Mouse (Mus musculus): ENCODE measurements around the gene Eif4b. TPM values are rescaled to one million over a fixed set of nuclear protein-coding genes. Genes with fewer than 3 reads are reported as not detected.

Eif4b gene
- polyA plus RNA-seq, 1 experiment, result 100 TPM

- TF ChIP-seq CTCF (IDR thresholded peaks at IDR 0.05; ENCODE audit: extremely low read depth, insufficient read depth, low read length), result no peak
- TF ChIP-seq POLR2A (IDR thresholded peaks at IDR 0.05; ENCODE audit: extremely low read depth, insufficient read depth, low read length), result no peak
- no peaks in the 10 kb centered on the region for H3K4me1 ChIP-seq (ENCODE audit: control insufficient read depth, insufficient read depth, low read length)
- H3K4me3 ChIP-seq (ENCODE audit: insufficient read depth, low read length), result no peak overlapping the region
- no peak overlapping the region for H3K27ac ChIP-seq (ENCODE audit: insufficient read depth, low read length)
Measured at GRCm38 (mm10) chr15:102091063-102091679, 17.6 kb downstream of the Eif4b start.

- H3K4me3 ChIP-seq (ENCODE audit: insufficient read depth, low read length), result no peak overlapping the region
- H3K4me1 ChIP-seq (ENCODE audit: control insufficient read depth, insufficient read depth, low read length), result no peaks in the 10 kb centered on the region
- H3K27ac ChIP-seq (ENCODE audit: insufficient read depth, low read length), result no peak overlapping the region
- TF ChIP-seq POLR2A (IDR thresholded peaks at IDR 0.05; ENCODE audit: extremely low read depth, insufficient read depth, low read length) (no peak), CTCF (IDR thresholded peaks at IDR 0.05; ENCODE audit: extremely low read depth, insufficient read depth, low read length) (no peak)
Measured at GRCm38 (mm10) chr15:102091688-102092087, 18.1 kb downstream of the Eif4b start.

GRCm38 (mm10) chr15:102092222-102092621, 18.6 kb downstream of the Eif4b start:
- no peak overlapping the region for H3K4me3 ChIP-seq (ENCODE audit: insufficient read depth, low read length)
- no peak overlapping the region for H3K27ac ChIP-seq (ENCODE audit: insufficient read depth, low read length)
- no peaks in the 10 kb centered on the region for H3K4me1 ChIP-seq (ENCODE audit: control insufficient read depth, insufficient read depth, low read length)
- TF ChIP-seq POLR2A (IDR thresholded peaks at IDR 0.05; ENCODE audit: extremely low read depth, insufficient read depth, low read length) (no peak), CTCF (IDR thresholded peaks at IDR 0.05; ENCODE audit: extremely low read depth, insufficient read depth, low read length) (no peak)

- no peak overlapping the region for H3K27ac ChIP-seq (ENCODE audit: insufficient read depth, low read length)
- no peak for TF ChIP-seq CTCF (IDR thresholded peaks at IDR 0.05; ENCODE audit: extremely low read depth, insufficient read depth, low read length)
- no peaks in the 10 kb centered on the region for H3K4me1 ChIP-seq (ENCODE audit: control insufficient read depth, insufficient read depth, low read length)
Measured at GRCm38 (mm10) chr15:102094157-102094556, 20.6 kb downstream of the Eif4b start.

GRCm38 (mm10) chr15:102094988-102095387, 21.4 kb downstream of the Eif4b start:
- H3K4me3 ChIP-seq (ENCODE audit: insufficient read depth, low read length), result no peak overlapping the region
- no peak for TF ChIP-seq POLR2A (IDR thresholded peaks at IDR 0.05; ENCODE audit: extremely low read depth, insufficient read depth, low read length)
- TF ChIP-seq CTCF (IDR thresholded peaks at IDR 0.05; ENCODE audit: extremely low read depth, insufficient read depth, low read length), result no peak
- 0 out of 2 replicates have a peak, but pooled peaks cover 3% of the 10 kb centered on the region for H3K4me1 ChIP-seq (ENCODE audit: control insufficient read depth, insufficient read depth, low read length)
- H3K27ac ChIP-seq (ENCODE audit: insufficient read depth, low read length), result no peak overlapping the region

More at GRCm38 (mm10) chr15:102094157-102094556, 20.6 kb downstream of the Eif4b start:
- H3K4me3 ChIP-seq (ENCODE audit: insufficient read depth, low read length), result no peak overlapping the region

DNA sequence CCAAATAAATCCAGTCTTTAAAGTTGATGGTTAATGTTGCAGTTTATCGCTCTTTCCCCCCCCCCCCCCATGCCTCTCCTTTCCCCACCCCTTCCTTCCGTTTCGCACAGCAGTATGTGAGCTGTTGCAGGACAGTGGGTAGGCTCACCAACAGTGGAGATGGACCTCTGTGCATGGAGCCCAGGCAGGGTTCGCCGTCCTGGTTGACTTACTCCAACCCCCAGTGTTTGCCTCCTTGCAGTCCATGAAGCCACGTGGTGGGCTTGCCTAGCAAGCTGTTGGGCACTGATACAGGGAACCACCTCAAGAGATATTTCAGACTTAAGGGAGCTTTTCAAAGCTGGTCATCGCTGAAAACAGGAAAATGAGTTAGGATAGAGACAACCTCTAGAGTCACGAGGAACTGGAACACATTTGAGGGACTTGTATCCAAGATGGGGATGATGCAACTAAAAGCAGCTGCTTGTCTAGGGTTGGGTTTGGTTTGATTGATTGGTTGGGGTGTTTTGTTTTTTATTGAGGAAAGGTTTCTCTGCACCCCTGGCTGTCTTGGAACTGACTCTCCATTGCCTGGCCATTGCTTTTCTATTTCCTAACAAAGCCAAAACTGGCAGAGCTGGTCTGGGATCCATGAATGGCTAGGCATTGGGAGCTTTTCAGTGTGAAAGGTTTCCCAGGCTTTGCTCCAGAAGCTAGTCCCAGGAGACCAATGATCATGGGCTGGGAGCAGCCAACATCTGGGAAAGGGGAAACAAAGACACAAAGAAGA, 23.8 kb downstream of the Eif4b start:
- Histone ChIP-seq H3K4me3 (ENCODE audit: insufficient read depth, low read length) (no peak overlapping the region), H3K27ac (ENCODE audit: insufficient read depth, low read length) (no peak overlapping the region), H3K4me1 (ENCODE audit: control insufficient read depth, insufficient read depth, low read length) (0 out of 2 replicates have a peak, but pooled peaks cover 7% of the 10 kb centered on the region)
- no peak for TF ChIP-seq POLR2A (IDR thresholded peaks at IDR 0.05; ENCODE audit: extremely low read depth, insufficient read depth, low read length)

DNA sequence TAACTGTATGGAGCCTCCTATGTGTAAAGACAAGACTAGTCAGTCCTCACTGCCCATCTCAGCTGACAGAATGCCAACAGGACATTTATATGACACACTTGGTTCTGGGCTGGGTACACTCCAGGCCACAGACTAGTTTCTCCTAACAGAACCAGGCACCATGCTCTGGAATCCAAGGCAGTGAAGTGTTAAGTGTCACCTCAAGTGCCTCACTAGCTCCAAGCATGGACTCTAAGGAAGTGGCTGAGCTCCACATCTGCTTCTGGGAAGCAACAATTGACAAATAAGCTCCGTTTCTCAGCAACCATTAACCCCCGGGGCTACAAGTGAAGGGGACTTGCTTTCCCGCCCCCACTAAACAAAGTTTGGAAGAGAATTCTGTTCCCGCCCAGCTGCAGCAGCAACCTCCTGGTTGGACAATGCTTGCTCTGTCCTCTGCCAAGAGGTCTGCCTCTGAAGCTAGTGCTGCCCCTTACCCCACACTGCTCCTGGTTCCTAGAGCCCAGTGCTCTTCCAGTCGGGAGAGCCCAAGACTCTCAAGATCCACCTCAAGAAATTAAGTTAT, 24.5 kb downstream of the Eif4b start:
- Histone ChIP-seq H3K4me1 (ENCODE audit: control insufficient read depth, insufficient read depth, low read length) (0 out of 2 replicates have a peak, but pooled peaks cover 7% of the 10 kb centered on the region), H3K27ac (ENCODE audit: insufficient read depth, low read length) (no peak overlapping the region), H3K4me3 (ENCODE audit: insufficient read depth, low read length) (no peak overlapping the region)
- no peak for TF ChIP-seq POLR2A (IDR thresholded peaks at IDR 0.05; ENCODE audit: extremely low read depth, insufficient read depth, low read length)
- no peak for TF ChIP-seq CTCF (IDR thresholded peaks at IDR 0.05; ENCODE audit: extremely low read depth, insufficient read depth, low read length)

DNA sequence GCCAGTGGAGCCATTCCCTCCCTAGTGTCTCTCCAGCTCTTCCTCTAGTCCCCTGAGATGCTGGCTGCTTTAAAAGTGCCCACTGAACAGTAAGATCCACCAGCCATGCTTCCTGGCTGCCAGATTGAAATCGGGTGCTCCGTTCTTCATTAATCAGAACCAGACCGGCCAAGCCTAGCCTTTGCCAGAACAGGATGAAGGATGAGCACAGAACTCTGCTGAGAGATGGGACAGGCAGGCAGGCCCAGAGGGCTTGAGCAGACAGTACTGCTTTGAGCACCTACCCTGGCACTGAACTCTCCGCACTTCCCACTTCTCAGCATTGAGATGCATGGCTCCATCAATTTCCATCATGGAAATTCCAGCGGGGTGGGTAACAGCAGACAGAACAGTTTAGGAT, 25.7 kb downstream of the Eif4b start:
- TF ChIP-seq CTCF (IDR thresholded peaks at IDR 0.05; ENCODE audit: extremely low read depth, insufficient read depth, low read length) (no peak), POLR2A (IDR thresholded peaks at IDR 0.05; ENCODE audit: extremely low read depth, insufficient read depth, low read length) (no peak)
- Histone ChIP-seq H3K27ac (ENCODE audit: insufficient read depth, low read length) (no peak overlapping the region), H3K4me1 (ENCODE audit: control insufficient read depth, insufficient read depth, low read length) (0 out of 2 replicates have a peak, but pooled peaks cover 7% of the 10 kb centered on the region), H3K4me3 (ENCODE audit: insufficient read depth, low read length) (no peak overlapping the region)

DNA sequence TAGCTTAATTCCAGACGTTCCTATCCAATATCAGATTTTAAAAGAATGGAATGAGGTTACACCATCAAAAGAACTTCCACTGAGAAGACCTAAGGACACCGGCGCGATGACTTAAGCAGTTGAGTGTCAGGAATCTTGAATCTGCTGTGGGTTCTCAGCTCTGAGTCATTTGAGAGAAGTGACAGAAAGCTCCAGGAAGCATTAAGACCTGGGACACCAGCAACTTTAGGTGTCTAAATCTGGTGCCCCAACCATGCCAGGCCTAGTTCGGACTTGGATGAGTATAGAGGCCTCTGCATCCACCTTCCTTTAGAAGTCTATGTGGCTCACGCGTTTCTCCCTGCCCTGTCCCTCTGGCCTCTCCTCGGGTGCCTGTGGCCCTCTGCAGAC, 26.2 kb downstream of the Eif4b start:
- H3K4me3 ChIP-seq (ENCODE audit: insufficient read depth, low read length), result peak overlapping the region; percentile 41
- TF ChIP-seq CTCF (IDR thresholded peaks at IDR 0.05; ENCODE audit: extremely low read depth, insufficient read depth, low read length) (no peak), POLR2A (IDR thresholded peaks at IDR 0.05; ENCODE audit: extremely low read depth, insufficient read depth, low read length) (no peak)
- H3K4me1 ChIP-seq (ENCODE audit: control insufficient read depth, insufficient read depth, low read length), result 0 out of 2 replicates have a peak, but pooled peaks cover 7% of the 10 kb centered on the region
- H3K27ac ChIP-seq (ENCODE audit: insufficient read depth, low read length), result peak overlapping the region; percentile 82

Measured in cortical plate, adult 2 months (tissue).